Mouse (Mus musculus): ENCODE data around the gene Guca1b. TPM values are rescaled to one million over a fixed set of nuclear protein-coding genes. Genes with fewer than 3 reads are reported as not detected.

The Guca1b gene
- total and polyA plus RNA-seq, 2 experiments from 2014 or later: 0.38 TPM; not detected in 1

DNA sequence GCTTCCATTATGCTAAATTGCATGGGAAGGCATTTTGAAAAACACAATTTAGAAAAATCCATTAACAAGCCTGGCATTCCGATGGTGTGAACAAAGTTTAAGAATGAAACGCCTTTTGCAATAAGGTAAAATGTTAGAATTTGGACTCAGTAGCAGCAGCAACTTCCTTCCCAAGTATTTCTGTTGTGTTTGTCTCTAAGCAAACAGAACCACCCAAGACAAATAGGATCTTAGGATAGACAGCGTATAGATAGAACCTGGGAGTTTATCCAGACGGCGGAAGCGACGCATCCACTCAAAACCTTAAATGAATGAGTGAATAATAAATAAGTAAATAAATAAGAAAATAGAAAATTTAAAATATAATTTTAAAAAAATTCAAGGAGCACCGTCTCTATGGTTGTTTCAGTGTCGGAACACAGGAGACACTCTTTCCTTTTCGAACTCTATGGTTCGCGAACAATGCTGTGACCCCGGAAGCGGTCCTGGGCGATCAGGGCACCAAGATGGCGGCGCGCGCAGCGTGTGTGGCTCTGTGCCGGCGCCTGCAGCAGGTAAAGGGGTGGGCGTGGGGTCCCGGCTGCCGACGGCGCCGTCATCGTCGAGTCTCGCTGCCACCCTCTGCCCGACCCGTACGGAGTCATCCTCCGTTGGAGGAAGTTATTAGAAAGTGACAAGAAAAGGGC, 16.6 kb upstream of the Guca1b start, which contains the start of gene Mrps10:
TSS of gene Mrps10 (plus strand) at position 487 of the 686 bp plus-strand sequence.
- Histone ChIP-seq H3K36me3 (replicated peaks; ENCODE audit: control insufficient read depth, insufficient read depth, low read length) (peaks cover 14% of the 10 kb centered on the region), H3K4me2 (ENCODE audit: low read depth, low read length) (peak within 1 kb of the TSS; percentile 87), H3K4me3 (ENCODE audit: low read depth, low read length) (peak within 1 kb of the TSS; percentile 83), H3K9me3 (replicated peaks; ENCODE audit: control insufficient read depth, low read length) (no peaks in the 10 kb centered on the region), H3K4me1 (ENCODE audit: control insufficient read depth, insufficient read depth) (peaks cover 6% of the 10 kb centered on the region), H3K27me3 (ENCODE audit: control insufficient read depth, insufficient read depth, low read length) (0 out of 2 replicates have a peak, but pooled peaks cover 4% of the 10 kb centered on the region), H3K27ac (ENCODE audit: low read depth) (peak within 1 kb of the TSS; percentile 30; the same call in 1 of the 2 replicates), H3K9ac (replicated peaks; ENCODE audit: low read depth, low read length) (peak within 1 kb of the TSS; percentile 60)
- WGBS: 3% methylated on average over 35 of the region's 35 CpGs
- peak; percentile 93 for DNase-seq (ENCODE audit: low spot score)
- TF ChIP-seq EP300 (IDR thresholded peaks at IDR 0.05; ENCODE audit: low read depth) (no peak), CTCF (IDR thresholded peaks at IDR 0.05; ENCODE audit: low read depth) (no peak)
- peak; percentile 84 for ATAC-seq (ENCODE audit: insufficient read depth, low read depth)

DNA sequence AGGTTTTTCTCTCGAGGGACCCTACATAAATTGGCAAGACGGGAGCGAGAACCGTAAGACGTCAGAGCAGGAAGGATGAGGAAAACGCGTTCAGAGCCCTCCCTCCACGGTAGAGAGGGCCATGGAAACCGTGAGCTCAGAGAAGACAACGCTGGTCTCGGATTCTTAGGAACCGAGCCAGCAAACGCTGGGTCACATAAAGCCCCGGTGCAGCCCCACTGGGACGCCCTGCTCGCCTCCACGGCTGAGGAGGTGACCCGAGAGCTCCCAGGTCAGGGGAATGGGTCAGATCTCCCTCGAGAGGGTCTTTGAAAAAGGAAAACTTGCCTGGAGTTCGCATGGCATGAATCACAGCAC, 16.1 kb upstream of the Guca1b start:
- DNase-seq (ENCODE audit: low spot score) (no peak), ATAC-seq (ENCODE audit: insufficient read depth, low read depth) (peak; percentile 51)
- Histone ChIP-seq H3K4me1 (ENCODE audit: control insufficient read depth, insufficient read depth) (peaks cover 6% of the 10 kb centered on the region), H3K4me2 (ENCODE audit: low read depth, low read length) (peak overlapping the region; percentile 87), H3K9me3 (replicated peaks; ENCODE audit: control insufficient read depth, low read length) (no peaks in the 10 kb centered on the region), H3K36me3 (replicated peaks; ENCODE audit: control insufficient read depth, insufficient read depth, low read length) (peaks cover 16% of the 10 kb centered on the region), H3K27me3 (ENCODE audit: control insufficient read depth, insufficient read depth, low read length) (0 out of 2 replicates have a peak, but pooled peaks cover 4% of the 10 kb centered on the region), H3K27ac (ENCODE audit: low read depth) (peak overlapping the region; percentile 30; the same call in 1 of the 2 replicates), H3K9ac (replicated peaks; ENCODE audit: low read depth, low read length) (peak overlapping the region; percentile 60), H3K4me3 (ENCODE audit: low read depth, low read length) (peak overlapping the region; percentile 83)
- TF ChIP-seq CTCF (IDR thresholded peaks at IDR 0.05; ENCODE audit: low read depth) (no peak), EP300 (IDR thresholded peaks at IDR 0.05; ENCODE audit: low read depth) (no peak)
- WGBS: 2% methylated on average over 20 of the region's 20 CpGs

- no peak overlapping the region for H3K9ac ChIP-seq (replicated peaks; ENCODE audit: low read depth, low read length)
- TF ChIP-seq EP300 (IDR thresholded peaks at IDR 0.05; ENCODE audit: low read depth): no peak
- peak; percentile 87 for TF ChIP-seq CTCF (IDR thresholded peaks at IDR 0.05; ENCODE audit: low read depth)
- ATAC-seq (ENCODE audit: insufficient read depth, low read depth): peak; percentile 54
- no peak overlapping the region for H3K27ac ChIP-seq (ENCODE audit: low read depth)
- peaks cover 40% of the 10 kb centered on the region for H3K36me3 ChIP-seq (replicated peaks; ENCODE audit: control insufficient read depth, insufficient read depth, low read length)
- peak; percentile 66 for DNase-seq (ENCODE audit: low spot score)
- WGBS: 9% methylated on average over 4 of the region's 4 CpGs
- no peak overlapping the region for H3K4me3 ChIP-seq (ENCODE audit: low read depth, low read length)
- H3K9me3 ChIP-seq (replicated peaks; ENCODE audit: control insufficient read depth, low read length): no peaks in the 10 kb centered on the region
- peaks cover 6% of the 10 kb centered on the region for H3K4me1 ChIP-seq (ENCODE audit: control insufficient read depth, insufficient read depth)
- 0 out of 2 replicates have a peak, but pooled peaks cover 4% of the 10 kb centered on the region for H3K27me3 ChIP-seq (ENCODE audit: control insufficient read depth, insufficient read depth, low read length)
- H3K4me2 ChIP-seq (ENCODE audit: low read depth, low read length): no peak overlapping the region
These were observed 13.7 kb upstream of the Guca1b start for GRCm38 (mm10) chr17:47371451-47371850.

DNA sequence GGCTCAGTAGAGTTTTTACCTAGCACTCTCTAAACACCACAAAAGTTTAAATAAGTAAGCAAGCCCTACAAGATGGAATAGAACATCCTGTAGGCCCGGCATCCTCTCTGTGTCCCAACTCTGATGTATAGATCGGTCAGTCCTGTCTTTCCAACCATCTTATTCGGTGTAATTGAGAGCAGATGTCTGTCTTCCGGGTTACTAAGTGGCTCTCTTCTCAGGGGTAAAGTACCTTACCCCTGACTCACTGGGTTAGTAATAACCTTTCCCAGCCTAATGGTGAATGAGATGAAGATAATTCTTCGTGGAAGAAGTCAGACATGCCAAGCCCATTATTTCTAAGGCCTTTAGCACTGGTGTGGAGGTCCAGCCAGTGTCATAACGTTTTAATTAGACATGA, 11.2 kb upstream of the Guca1b start:
- H3K4me1 ChIP-seq (ENCODE audit: control insufficient read depth, insufficient read depth): peaks cover 6% of the 10 kb centered on the region
- DNase-seq (ENCODE audit: low spot score) (no peak), ATAC-seq (ENCODE audit: insufficient read depth, low read depth) (no peak)
- no peaks in the 10 kb centered on the region for H3K9me3 ChIP-seq (replicated peaks; ENCODE audit: control insufficient read depth, low read length)
- no peak overlapping the region for H3K9ac ChIP-seq (replicated peaks; ENCODE audit: low read depth, low read length)
- TF ChIP-seq CTCF (IDR thresholded peaks at IDR 0.05; ENCODE audit: low read depth) (no peak), EP300 (IDR thresholded peaks at IDR 0.05; ENCODE audit: low read depth) (no peak)
- peaks cover 65% of the 10 kb centered on the region for H3K36me3 ChIP-seq (replicated peaks; ENCODE audit: control insufficient read depth, insufficient read depth, low read length)
- WGBS: 87% methylated on average over 6 of the region's 6 CpGs
- H3K27me3 ChIP-seq (ENCODE audit: control insufficient read depth, insufficient read depth, low read length): no peaks in the 10 kb centered on the region
- no peak overlapping the region for H3K4me3 ChIP-seq (ENCODE audit: low read depth, low read length)
- no peak overlapping the region for H3K27ac ChIP-seq (ENCODE audit: low read depth)
- no peak overlapping the region for H3K4me2 ChIP-seq (ENCODE audit: low read depth, low read length)

- H3K4me3 ChIP-seq (ENCODE audit: low read depth, low read length): no peak overlapping the region
- no peak overlapping the region for H3K9ac ChIP-seq (replicated peaks; ENCODE audit: low read depth, low read length)
- no peak for ATAC-seq (ENCODE audit: insufficient read depth, low read depth)
- no peak overlapping the region for H3K27ac ChIP-seq (ENCODE audit: low read depth)
- H3K27me3 ChIP-seq (ENCODE audit: control insufficient read depth, insufficient read depth, low read length): no peaks in the 10 kb centered on the region
- H3K4me1 ChIP-seq (ENCODE audit: control insufficient read depth, insufficient read depth): no peaks in the 10 kb centered on the region
- H3K9me3 ChIP-seq (replicated peaks; ENCODE audit: control insufficient read depth, low read length): no peaks in the 10 kb centered on the region
- peaks cover 89% of the 10 kb centered on the region for H3K36me3 ChIP-seq (replicated peaks; ENCODE audit: control insufficient read depth, insufficient read depth, low read length)
- H3K4me2 ChIP-seq (ENCODE audit: low read depth, low read length): no peak overlapping the region
- TF ChIP-seq CTCF (IDR thresholded peaks at IDR 0.05; ENCODE audit: low read depth): no peak
- TF ChIP-seq EP300 (IDR thresholded peaks at IDR 0.05; ENCODE audit: low read depth): no peak
- WGBS: 87% methylated on average over 6 of the region's 6 CpGs
- no peak for DNase-seq (ENCODE audit: low spot score)
These were observed 8.4 kb upstream of the Guca1b start for GRCm38 (mm10) chr17:47376779-47377280.

All from heart, postnatal 0 days (tissue).